Mouse (Mus musculus) cortical plate, adult 2 months (tissue): Measurements from ENCODE around the gene Man1a.

Experiments
- CTCF ChIP-seq: fragments of 200-500 bp; IDR thresholded peaks from 2 replicates; pipeline ENCODE4 v1.5.1; 2011; ENCODE audit warnings: mild to moderate bottlenecking, control low read depth, low read length; ENCODE audit not compliant: insufficient read depth; ENCODE audit errors: extremely low read depth
- POLR2A ChIP-seq: fragments of 200-500 bp; IDR thresholded peaks from 2 replicates; pipeline ENCODE4 v1.6.1; 2011; ENCODE audit warnings: mild to moderate bottlenecking, low read length, control low read depth; ENCODE audit not compliant: insufficient read depth; ENCODE audit errors: extremely low read depth

DNA sequence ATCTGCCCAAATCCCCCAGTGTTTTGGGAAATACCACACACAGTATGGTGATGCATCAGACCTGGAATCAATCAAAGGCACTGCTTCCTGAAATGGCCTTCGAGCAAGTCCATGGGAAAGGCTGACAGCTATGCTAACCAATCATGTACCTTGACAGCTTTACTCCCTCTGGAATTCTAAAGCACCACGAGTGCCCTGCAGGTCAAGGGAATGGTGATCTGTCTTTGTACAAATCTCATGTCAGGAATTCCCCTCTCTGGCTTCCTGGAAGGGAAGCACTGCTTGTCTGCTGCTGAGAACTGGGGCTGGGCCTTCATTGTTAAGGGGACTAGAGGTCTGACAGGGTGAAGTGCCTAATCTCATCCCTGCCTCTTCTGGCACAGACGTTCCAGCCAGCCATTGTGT is 17.3 kb downstream of the Man1a start:
- no peak for TF ChIP-seq CTCF
- TF ChIP-seq POLR2A, result no peak
